Mouse (Mus musculus): ENCODE results near the gene Ncaph2.
A peak's percentile ranks its signal among the peaks of the same experiment; 100 is the strongest.

Ncaph2 gene

GRCm38 (mm10) chr15:89384617-89385016 lies 29.1 kb downstream of the Ncaph2 start, which contains the start of gene Klhdc7b:
Gene Klhdc7b (plus strand): TSS chr15:89384917.
- DNase-seq: peak; percentile 15

DNA sequence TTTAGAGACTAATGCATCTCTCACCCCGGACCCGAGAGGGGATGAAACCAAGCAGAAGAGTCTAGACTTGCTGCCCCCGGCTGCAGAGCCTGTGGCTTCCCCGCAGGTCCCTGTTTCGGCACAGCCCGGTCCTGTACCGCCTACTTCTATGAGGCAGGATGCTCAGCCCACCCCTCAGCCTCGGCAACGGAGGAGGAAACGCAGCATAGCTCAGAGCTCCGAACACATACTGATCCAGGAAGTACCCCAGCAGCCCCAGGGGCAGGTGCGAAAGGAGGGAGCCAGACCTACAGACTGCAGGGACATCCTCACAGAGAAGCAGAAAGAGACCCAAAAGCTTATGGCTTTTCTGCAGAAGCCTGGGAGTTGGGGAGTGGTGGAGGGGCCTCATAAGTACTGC lies 31.6 kb downstream of the Ncaph2 start:
- DNase-seq: no peak

- DNase-seq: peak; percentile 58
Observed at GRCm38 (mm10) chr15:89390081-89390480, 34.6 kb downstream of the Ncaph2 start.

DNA sequence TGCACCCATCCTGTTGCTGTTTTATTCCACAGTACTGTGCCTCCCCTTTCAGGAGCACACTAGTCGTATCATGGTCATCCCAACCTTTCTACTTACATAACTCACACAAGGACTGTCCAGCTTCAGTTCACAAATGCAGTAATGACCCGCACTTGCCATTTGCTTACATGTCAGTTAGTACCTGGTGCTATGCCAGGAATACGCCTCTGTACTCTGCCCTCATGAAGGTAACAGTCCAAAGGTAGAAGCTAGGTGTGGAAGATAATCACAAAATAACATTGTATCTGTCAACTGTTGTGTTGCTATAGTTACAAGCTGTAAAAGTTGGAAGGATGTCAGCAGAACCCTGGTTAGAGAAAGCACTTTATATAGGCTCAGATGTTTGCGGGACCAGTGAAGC lies 41.4 kb downstream of the Ncaph2 start:
- DNase-seq: no peak

- no peak for DNase-seq
Observed at GRCm38 (mm10) chr15:89398146-89398545, 42.6 kb downstream of the Ncaph2 start.

GRCm38 (mm10) chr15:89399716-89400115 lies 44.2 kb downstream of the Ncaph2 start:
- no peak for DNase-seq

- no peak for DNase-seq
Observed at GRCm38 (mm10) chr15:89402471-89402870, 47.0 kb downstream of the Ncaph2 start.

GRCm38 (mm10) chr15:89404831-89405623 lies 49.5 kb downstream of the Ncaph2 start:
- DNase-seq: no peak

DNA sequence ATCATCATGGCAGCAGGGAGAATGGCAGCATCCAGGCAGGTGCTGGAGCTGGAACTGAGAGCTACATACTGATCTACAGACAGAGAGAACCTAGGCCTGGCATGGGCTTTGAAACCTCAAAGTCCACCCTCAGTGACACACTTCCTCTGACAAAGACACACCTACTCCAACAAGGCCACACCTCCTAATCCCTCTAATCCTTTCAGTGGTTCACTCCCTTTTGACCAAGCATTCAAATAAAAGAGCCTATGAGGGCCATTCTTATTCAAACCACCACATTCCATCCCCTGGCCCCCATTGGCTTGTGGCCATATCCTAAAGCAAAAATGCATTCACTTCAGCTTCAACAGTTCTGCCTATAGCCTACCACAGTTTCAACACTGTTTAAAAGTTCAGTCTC lies 51.2 kb downstream of the Ncaph2 start:
- DNase-seq: no peak

DNA sequence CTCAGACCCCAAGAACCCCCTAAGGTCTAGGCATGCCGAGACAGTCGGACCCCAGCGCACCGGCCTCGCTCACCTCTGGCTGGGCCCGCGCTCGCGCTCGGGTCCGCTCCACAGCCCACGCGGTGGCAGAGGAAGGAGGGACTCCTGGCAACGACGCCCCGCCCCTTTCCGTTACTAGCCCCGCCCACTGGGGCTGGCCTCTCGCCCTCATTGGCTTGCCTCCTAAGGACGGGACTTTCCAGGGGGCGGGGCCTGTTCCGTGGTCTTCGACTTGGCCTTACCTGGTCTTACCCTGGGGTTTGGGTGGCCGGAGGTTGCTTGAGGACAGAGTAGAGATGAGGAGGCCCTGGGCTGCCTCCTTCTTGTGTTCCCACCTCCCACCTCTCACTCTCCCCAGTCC lies 54.6 kb downstream of the Ncaph2 start, which contains the start of gene Syce3:
Gene Syce3 (minus strand): TSS at position 386 of the 400 bp plus-strand sequence.
- no peak for DNase-seq

GRCm38 (mm10) chr15:89415282-89415681 lies 59.8 kb downstream of the Ncaph2 start:
- DNase-seq: no peak

DNA sequence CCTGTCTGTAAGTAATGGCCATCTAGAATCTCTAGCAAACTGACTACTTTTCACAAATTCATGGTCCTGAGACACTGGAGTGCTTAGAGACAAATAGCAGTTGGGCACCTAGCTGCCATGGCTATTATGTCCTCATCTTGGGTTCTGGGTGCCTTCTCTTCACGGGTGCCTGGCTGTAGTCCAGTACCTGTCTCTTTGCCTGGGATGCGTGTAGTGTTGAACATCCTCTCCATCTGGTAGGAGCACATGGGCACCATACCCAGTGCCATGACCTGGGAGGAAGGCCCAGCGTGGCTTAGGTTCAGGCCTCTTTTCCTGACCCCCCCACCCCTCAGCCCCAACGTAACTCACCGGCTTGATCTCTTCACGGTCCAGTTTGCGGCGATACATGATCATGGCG lies 66.4 kb downstream of the Ncaph2 start:
- peak; percentile 24 for DNase-seq

Data from cerebellum, adult 9-10 months (tissue).